Comparison of ENCODE assay signal across 8 mouse cellular contexts in genomic region chr4:44167397-44168121, GRCm38 (mm10).
DNase-seq lines count a peak whose midpoint lies in the region; ATAC-seq and TF ChIP-seq lines count a peak whose summit lies in the region.

No protein-coding gene starts in this region.

- no peaks in the 10 kb centered on the region for H3K27me3 ChIP-seq in E14TG2a.4 (ENCODE audit: insufficient read depth, low read length)
- H3K27me3 ChIP-seq in forebrain, embryonic 13.5 days: no peaks in the 10 kb centered on the region
- no peaks in the 10 kb centered on the region for H3K27me3 ChIP-seq in neural tube, embryonic 15.5 days (replicated peaks)

- peak overlapping the region; percentile 99 for H3K27ac ChIP-seq in forebrain, embryonic 13.5 days
- H3K27ac ChIP-seq in neural tube, embryonic 15.5 days (replicated peaks): peak overlapping the region; percentile 97

- H3K9ac ChIP-seq in forebrain, embryonic 13.5 days: peak overlapping the region; percentile 97
- H3K9ac ChIP-seq in neural tube, embryonic 15.5 days (replicated peaks): peak overlapping the region; percentile 91

- peaks cover 28% of the 10 kb centered on the region for H3K4me1 ChIP-seq in E14TG2a.4 (replicated peaks; ENCODE audit: low read depth, low read length)
- peaks cover 47% of the 10 kb centered on the region for H3K4me1 ChIP-seq in forebrain, embryonic 13.5 days
- H3K4me1 ChIP-seq in neural tube, embryonic 15.5 days: peaks cover 33% of the 10 kb centered on the region

- H3K9me3 ChIP-seq in E14TG2a.4 (ENCODE audit: low read length): no peaks in the 10 kb centered on the region
- no peaks in the 10 kb centered on the region for H3K9me3 ChIP-seq in forebrain, embryonic 13.5 days (replicated peaks)
- no peaks in the 10 kb centered on the region for H3K9me3 ChIP-seq in neural tube, embryonic 15.5 days (replicated peaks)

- no peak for TF ChIP-seq CTCF in E14TG2a.4 (conservative IDR thresholded peaks at IDR 0.05; ENCODE audit: low read length)

- peak; percentile 81 for DNase-seq in c-Kit-positive CD71-positive TER-119-positive erythroid progenitor cells, embryonic 14.5 days (ENCODE audit: low spot score)
- peak; percentile 85 to 90 for DNase-seq in heart, postnatal 14 days
- peak; percentile 72 for DNase-seq in layer of hippocampus, adult 11-12 months (ENCODE audit: low spot score)
- peak; percentile 82 to 88 for DNase-seq in lung, adult 18-20 months
- DNase-seq in testis, postnatal 14 days (ENCODE audit: low spot score): peak; percentile 90

- WGBS in forebrain, embryonic 13.5 days: under 1% methylated on average over 56 of the region's 95 CpGs
- under 1% methylated on average over 80 of the region's 95 CpGs for WGBS in neural tube, embryonic 15.5 days

- H3K4me3 ChIP-seq in E14TG2a.4 (replicated peaks; ENCODE audit: low read length): peak overlapping the region; percentile 95
- H3K4me3 ChIP-seq in forebrain, embryonic 13.5 days: peak overlapping the region; percentile 83
- peak overlapping the region; percentile 93 for H3K4me3 ChIP-seq in neural tube, embryonic 15.5 days (replicated peaks)

- no peaks in the 10 kb centered on the region for H3K36me3 ChIP-seq in E14TG2a.4 (ENCODE audit: insufficient read depth, low read length)
- H3K36me3 ChIP-seq in forebrain, embryonic 13.5 days (ENCODE audit: poor library complexity, severe bottlenecking): no peaks in the 10 kb centered on the region
- H3K36me3 ChIP-seq in neural tube, embryonic 15.5 days: no peaks in the 10 kb centered on the region

- H3K4me2 ChIP-seq in forebrain, embryonic 13.5 days: peak overlapping the region; percentile 81
- peak overlapping the region; percentile 61 for H3K4me2 ChIP-seq in neural tube, embryonic 15.5 days

- ATAC-seq in forebrain, embryonic 13.5 days: peak; percentile 91
- ATAC-seq in neural tube, embryonic 15.5 days (ENCODE audit: low FRiP score): peak; percentile 92

- intact Hi-C loops in heart, postnatal 14 days (cut with DNase I): loop anchor here (2.0 kb wide), 1 partner anchor 67 kb away; no protein-coding TSS in a partner anchor

Comparison
In these comparisons a context has a peak if more than half of its experiments do, and no peak if none do; other contexts are left out.
1. Peak in every context shown above with its lines: DNase-seq, ATAC-seq, H3K4me3 ChIP-seq and H3K27ac ChIP-seq.